Mouse (Mus musculus) mesoderm, embryonic 11.5 days (tissue): Measurements from ENCODE around the gene Usp12.

ENCODE experiments used
- DNase-seq: peaks from one replicate; pipeline ENCODE4 v3.0.0-alpha.2; 2012; ENCODE audit warnings: low read depth, low spot score

Gene Usp12

DNA sequence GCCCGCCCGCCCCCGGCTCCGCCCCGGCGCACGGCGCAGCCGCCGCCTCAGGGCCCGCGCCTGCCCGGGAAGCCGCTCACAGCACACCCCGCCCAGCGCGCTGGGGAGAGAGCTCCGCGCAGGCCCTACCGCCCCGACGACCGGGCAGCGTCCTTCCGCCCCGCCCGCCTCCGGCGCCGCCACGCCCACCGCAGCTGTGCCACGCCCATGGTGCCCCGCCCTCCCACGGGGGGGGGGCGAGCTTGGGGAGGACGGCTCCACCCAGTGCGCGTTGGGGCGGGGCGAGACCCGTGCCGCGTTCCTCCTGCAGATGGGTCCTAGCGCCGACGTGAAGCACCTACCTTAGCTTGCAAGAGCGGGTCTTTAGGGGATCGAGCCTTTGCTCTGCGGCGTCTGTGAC, at the start of gene Usp12:
TSS of gene Usp12 (minus strand) at position 154 of the 400 bp plus-strand sequence.
- peak; percentile 96 for DNase-seq

DNA sequence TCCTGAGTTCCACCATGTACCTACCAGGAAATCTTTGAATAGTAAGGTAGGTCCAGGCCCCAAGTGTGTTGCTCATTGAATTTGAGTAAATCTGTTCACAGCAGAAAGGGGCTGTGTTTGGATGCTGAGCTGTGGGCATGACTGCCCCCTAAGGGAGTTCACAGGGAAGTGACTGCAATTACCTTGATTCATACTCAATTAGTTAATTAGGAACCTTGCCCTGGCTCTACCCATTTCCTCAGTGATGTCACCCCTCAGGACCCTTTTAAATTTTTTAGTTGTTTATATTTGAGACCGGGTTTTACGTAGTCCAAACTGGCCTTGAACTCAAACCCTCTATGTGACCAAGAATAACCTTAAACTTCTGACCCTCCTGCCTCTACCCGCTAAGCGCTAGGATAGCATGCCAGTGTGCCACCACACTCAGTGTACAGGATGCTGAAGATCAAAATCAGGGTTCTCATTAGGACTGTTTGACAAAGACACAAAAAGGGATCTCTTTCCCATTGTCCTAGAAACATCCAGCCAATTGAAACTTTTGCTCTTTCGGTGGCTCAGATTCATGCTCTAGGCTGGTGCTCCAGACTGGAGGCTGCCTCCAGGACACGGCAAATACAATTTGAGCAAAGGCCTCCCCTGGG, 49.6 kb upstream of the Usp12 start:
- no peak for DNase-seq

DNA sequence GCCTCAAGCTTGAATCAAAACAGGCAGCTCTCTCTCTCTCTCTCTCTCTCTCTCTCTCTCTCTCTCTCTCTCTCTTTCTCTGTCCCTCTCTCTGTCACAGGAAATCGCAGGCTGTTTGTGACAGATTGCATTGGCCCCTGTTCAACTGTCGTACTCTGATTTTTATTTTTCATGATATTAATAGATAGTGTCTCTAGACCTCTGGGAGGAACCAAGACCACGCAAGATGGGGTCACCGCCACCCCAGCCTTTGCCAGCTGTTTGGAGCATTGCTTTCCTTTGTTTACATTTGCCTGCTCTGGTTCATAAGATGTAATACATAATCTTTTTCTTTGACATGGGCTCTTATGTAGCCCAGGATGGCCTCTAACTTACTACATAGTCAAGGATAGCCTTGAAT, 47.2 kb upstream of the Usp12 start:
- no peak for DNase-seq

DNA sequence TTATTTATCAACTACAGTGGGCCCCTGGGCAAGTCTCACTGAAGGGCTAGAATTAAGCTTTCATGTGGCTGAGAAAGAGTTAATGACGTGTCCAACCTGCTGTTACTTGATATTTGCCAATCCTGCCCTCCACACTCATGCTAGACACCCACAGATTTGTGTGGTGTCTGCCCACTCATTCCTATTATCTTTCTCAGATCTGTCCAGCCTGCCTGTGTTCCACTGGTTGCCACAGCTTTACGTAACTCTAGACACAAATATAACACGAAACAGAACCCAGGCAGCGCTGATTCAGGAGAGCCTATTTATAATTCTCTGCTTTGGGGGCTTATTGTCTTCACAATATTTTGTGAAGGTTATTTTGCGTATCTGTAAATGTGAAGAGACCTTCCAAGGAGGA, 46.5 kb upstream of the Usp12 start:
- DNase-seq, result no peak

DNA sequence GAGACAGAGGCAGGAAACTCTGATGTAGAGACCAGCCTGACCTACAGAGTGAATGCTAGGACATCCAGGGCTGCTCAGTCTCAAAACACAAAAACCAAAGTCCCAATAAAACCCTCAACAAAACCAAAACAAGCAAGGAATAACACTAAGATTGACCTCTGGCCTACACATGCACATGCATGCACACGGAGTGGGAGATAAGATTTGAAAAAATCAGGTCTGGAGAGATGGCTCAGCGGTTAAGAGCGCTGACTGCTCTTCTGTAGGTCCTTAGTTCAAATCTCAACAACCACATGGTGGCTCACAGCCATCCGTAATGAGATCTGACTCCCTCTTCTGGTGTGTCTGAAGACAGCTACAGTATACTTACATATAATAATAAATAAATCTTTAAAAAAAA, 45.6 kb upstream of the Usp12 start:
- DNase-seq, result no peak

DNA sequence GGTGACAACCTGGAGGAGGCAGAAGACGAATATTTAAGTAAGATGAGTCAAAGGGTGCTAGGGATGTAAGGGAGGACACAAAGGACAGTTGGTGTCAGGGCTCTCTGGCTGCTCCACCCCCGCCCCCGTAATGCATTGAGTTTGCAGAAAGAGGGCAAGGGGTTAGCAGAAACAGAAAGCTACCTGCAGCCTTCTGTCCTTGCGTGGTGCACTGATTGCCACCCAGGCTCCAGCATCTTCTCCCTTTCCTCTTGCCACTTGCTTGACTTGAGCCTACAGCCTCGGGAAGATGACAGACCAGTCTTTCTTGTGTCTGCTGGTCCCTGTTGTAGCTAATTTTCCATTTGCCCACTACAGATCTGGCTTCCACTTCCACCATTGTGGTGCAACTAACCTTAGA, 45.0 kb upstream of the Usp12 start:
- no peak for DNase-seq

DNA sequence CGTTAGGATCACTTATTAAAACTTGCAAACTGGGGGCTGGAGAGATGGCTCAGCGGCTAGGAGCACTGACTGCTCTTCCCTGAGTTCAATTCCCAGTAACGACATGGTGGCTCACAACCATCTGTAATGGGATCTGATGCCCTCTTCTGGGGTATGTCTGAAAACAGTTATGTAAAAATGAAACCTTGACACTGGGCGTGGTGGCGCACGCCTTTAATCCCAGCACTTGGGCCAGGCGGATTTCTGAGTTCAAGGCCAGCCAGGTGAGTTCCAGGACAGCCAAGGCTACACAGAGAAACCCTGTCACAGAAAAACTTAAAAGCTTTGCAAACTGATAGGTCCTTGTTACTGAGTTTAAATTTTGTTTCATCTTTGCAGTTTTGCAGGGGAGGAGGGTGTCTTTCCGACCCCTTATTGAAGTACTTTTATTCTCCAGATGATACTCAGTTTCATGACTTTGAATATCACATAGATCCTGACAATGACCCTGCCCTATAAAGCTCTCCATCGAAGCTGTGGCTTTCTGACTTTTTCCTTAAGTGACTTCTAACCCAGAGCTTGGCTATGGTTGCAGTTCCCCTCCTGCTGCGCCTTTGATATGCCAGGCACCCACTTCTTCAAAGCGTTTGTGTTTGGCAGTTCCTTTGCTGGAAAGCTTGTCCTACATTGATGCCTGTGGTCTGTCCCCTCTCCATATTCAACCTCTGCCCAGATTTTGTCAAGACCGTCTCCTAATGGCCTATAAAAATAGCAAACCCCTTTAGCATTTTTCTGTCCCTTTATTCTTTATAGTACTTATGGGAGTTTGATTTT, 44.2 kb upstream of the Usp12 start:
- no peak for DNase-seq

DNA sequence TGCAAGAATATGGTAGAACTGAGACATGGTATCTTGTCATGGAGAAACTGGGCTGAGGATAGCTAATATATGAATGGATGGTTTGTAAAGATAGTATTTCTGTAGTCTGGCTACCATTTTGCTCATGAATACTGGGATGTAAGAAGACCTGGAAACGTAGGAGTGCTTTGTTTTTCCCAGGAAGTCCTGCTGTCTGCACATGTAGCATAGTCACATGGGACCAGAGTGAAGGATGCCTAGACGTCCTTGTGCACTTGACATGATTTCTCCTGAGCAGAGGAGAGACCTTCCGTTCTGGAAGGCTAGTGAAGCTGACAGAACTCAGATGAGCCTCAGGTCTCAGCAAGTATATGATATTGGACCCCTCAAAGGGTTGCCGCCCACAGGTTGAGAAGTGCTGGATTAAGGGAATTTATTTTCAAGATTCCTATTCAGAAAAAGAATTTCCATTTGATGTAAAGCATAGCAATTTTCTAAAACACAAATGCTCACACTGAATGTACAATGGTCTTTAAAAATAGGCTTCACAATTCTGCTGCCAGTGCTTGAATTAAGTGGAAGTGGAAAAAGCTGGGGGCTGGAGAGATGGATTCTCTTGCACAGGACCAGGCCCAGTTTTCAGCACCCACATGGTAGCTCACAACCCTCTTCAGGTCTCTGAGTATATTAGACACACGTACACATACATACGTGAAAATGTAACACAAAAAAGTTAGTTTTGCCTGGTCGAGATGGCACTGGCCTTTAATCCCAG, 43.3 kb upstream of the Usp12 start:
- no peak for DNase-seq

DNA sequence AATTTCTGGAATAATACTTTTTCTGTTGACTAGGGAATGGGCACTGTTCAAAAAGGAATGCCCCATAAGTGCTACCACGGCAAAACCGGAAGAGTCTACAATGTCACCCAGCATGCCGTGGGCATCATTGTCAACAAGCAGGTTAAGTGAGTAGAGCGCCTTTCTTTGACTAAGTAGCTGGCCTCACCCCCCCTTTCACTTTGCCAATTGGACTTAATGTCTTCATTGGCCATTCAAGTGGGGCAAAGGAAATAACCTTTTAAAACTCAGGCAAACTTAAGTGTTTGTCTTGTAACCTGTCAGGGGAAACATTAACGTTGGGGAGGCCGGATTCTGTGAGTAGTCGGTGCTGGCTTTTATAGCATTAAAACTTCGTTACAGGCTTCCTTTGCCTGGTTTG, 40.2 kb upstream of the Usp12 start:
- DNase-seq, result no peak

DNA sequence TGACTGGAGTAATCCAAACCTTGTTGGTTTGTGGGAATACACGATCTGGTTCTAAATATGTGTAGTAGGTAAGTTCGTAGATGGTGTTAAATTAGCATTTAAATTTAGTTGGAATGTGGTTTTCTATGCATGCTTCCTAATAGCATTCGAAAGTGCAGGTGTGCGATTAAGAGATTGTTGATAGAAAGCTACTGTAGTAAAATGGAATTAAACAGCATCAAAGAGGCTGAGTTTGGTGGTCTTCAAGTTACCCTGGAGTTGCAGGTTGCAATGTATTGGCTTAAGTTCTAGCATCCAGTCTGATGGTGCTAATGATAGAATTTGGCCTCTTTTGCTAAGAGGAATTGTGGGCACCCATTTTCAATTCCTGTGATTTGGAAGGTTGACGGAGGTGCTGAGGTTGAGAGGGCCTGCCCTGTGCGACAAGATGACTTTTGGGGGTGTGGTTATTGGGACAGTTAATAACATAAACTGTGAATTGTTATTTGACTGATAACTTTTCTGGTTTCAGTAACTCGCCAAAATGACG, 38.9 kb upstream of the Usp12 start:
- no peak for DNase-seq

DNA sequence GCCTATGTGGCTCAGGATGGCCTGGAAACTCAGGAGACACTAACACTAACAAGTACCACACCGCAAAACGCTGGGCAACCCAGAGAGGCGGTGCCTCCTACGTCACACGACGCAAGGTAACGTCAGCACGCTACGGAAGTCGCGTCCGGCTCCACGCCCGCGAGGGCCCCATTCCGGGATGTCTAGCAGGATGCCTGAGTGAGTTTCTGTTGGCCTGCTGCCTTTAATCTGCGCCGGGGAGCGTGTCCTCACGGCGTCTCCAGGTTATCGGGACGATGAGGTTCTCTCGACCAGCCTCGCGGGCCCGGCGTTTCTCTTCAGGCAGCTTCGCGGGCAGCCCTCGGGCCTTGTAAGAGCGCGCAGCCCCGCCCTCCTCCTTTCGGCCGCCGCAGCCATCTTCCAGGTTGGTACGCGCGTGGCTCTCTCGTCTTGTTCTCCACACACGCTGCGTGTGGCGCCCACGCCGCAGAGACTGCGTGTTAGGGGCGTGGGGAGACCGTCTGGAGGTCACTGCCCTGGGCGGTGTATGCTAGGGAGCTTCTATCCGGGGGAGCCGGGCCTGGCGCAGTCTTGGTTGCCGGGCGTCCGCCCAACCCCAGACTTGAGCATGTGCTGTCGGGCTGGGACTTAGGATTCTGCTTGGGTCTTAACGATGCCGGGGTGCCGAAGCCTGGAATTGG, 38.1 kb upstream of the Usp12 start, which contains the start of gene Rpl21:
TSS of gene Rpl21 (plus strand) at position 122 of the 680 bp plus-strand sequence.
- peak; percentile 94 for DNase-seq

DNA sequence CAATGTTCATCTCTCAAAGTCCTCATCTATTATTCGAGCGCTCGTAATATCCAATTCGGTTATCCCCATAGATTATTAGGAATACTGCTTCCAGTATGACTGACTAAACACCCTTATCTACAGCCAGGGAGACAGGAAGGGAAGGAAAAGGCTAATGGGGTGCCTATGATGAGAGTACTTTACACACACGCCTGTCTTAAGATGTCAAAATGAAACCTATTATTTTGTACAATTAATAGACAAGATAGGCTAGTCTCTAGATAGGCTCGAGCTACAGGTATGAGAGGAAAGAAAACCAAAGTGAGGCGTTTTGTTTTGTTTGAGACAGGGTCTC, 37.6 kb upstream of the Usp12 start:
- DNase-seq, result no peak

DNA sequence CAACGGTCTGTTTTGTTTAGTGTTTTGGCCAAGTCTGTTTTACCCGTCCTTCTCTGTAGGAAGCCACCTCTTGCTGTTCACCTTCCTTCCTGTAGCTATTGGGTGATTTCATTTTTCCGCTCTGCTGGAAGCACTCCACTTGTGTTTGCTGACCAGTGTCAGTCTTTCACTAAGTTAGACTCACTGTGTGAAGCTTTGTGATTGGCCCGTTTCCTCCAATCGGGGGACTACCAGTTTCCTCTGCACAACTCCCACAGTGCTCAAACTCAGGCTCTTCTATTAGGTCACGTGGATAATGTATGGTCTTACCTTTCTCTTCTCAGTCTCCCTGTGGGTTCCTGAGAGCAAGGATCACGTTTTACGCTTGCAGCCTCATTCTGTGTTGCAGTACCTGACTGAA, 34.7 kb upstream of the Usp12 start:
- no peak for DNase-seq

DNA sequence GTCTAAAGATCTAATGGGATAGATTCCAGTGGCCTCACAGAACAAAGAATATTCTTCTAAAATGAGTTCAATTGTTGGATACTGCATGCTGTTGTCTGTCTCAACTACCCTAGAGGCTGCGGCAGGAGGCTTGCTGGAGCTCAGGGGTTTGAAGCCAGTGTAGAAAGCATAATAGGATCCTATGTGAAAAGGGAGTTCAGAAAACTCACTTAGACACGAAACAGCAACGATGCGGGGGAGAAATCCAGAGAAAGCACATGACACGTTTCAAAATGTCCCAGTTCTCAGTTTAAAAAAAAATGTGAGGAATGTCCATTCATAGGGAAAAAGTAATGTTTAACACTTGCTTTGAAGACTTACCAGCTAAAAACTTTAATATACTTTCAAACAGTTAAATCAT, 28.2 kb upstream of the Usp12 start:
- no peak for DNase-seq

DNA sequence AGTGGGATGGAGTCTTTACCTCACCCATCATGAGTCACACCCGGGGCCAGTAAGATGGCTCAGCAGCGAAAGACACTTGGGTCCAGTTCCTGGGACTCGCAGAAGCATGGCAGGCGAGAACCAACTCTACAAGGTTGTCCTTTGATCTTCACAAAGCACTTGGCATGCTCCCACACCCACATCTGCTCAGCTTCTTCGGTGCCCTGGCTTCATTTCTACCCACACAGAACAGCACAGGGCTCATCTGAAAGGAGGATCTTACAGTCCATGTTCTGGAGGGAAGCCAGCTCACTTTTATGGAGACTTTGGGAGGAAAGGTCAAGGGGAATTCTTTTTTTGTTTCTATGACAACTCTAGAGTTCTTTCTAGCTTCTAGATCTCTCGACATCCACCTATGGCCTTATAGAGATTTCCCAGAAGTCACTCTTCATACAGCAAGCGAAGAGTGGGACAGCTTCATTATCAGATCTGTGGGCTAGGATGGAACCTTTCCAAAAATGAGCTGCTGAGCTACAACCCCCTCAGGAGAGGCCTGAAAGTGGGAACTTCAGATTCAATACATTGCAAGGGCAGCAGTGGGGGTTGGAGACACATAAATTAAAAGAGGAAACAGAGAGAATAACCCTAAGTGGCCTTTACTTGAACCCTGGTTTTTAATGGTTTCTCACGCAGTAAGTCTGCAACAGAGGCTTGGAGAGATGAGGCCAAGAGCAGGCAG, 24.3 kb upstream of the Usp12 start:
- DNase-seq, result no peak

DNA sequence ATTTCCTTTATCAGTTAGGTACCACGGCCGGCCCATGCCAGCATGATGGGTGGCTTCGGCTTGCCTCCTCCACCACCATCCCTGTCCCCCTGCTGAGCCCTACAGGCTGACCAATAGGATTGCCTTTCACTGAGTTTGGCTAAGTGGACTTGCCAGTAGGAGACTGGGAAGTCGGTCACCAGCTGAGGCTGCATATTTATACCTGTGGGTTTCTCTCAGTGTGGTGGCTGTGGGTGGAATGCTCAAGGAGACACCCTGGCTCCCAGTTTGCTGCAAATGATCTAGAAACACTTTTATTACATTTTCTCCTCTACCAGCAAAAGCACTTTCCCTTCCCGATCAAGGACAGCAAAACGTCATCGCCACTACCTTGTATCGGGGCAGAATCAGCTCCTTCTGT, 22.8 kb upstream of the Usp12 start:
- DNase-seq, result no peak

DNA sequence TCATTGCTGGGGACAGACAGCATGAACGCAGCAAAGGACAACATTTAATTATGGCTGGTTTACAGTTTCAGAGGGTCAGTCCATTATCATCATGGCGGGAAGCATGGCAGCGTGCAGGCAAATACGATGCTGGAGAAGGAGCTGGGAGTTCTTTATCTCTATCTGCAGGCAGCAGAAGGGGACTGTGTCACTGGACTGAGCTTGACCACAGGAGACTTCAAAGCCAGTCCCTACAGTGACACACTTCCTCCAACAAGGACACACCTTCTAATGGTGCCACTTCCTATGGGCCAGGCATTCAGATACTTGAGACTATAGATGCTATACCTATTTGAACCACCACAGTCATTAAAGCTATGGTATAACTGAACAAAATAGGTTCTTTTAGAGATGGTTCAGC, 20.6 kb upstream of the Usp12 start:
- no peak for DNase-seq

DNA sequence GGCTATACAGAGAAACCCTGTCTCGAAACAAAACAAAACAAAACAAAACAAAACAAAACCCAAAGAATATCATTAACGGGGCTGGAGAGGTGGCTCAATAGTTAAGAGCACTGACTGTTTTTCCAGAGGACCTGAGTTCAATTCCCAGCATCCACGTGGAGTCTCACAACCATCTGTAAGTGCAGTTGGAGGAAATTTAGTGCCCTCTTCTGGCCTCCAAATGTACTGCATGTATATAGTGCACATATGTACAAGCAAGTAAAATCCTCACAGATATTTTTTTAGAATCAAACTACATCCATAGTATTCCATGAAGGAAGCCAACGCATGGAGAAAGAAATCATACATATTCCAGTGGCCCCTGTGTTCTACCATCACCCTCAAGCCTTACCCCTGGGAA, 18.6 kb upstream of the Usp12 start:
- DNase-seq, result no peak

DNA sequence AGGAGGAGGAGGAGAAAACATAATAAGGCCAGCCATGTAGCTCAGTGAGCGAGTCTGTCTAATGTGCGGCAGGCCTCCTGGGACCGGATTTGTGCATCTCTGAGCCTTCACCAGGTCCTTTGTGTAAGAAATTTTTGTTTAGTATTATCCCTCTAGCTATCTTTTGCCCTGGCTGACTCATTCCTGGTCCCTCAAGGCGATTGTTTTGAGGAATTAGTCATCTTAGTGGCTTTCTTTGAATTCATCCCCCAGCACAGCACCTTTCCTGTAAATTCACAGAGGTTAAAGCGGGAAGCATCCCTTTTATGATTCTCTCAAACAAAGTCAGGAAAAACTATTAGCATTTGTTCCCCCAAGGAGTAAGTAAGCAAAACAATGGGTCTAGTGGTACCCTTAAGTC, 18.1 kb upstream of the Usp12 start:
- no peak for DNase-seq

DNA sequence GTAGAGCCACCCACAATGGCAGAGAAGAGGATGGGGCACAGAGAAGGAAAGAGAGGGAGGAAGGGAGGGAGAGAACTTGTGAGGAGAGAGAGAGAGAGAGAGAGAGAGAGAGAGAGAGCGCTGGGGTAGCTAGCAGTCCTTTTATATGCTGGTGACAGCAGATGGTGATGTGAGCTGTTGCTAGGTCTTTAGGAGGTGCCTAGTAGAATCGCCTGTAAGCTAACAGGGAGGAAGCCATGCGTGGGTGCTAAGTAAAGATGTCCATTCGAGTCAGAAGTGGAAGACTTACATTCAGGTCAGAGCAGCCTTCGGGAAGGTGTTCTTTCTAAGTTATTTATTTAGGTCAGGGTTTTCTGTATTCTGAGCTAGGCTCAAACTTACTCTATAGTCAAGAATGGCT, 15.1 kb upstream of the Usp12 start:
- DNase-seq, result no peak

DNA sequence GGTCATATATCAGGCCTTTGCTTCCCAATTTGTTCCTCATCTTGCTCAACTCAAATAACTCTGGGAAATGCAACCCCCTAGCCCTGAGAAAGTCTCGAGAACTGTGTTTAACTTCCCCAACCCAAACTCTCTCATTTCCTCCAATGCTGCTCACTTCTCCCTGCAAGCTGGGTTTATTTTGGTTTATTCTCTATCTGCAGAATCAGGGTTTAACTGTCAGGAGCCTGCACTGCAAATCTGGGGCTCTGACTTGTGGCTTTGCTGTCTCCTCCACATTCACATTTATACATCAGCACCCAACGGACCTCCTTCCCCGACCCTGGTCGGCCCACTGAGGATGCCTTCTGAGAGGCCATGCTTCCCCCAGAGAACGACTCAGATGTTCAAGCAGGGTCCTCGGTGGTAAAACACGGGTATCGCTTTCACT, 11.2 kb upstream of the Usp12 start:
- DNase-seq, result no peak
